Mouse (Mus musculus) layer of hippocampus, postnatal 10 days (tissue): ENCODE results near the gene Ttc30a2. TPM values are rescaled to one million over a fixed set of nuclear protein-coding genes. Genes with fewer than 3 reads are reported as not detected.

Experiments
- DNase-seq, 2 experiments: peaks; one replicate each; pipeline ENCODE4 v3.0.0; 2021; ENCODE audit warnings: low spot score in 2 of 2
- total RNA-seq, 2 experiments: library from RNA; stranded (reverse); gene quantifications; 2 replicates each; pipeline ENCODE4 v1.2.3; 2021

Gene Ttc30a2
- total RNA-seq, 2 experiments from 2014 or later = 0.27 to 0.45 TPM

GRCm38 (mm10) chr2:75929786-75930444 is 48.1 kb downstream of the Ttc30a2 start:
- no peak for DNase-seq

- no peak for DNase-seq
Measured at GRCm38 (mm10) chr2:75929141-75929540, 48.8 kb downstream of the Ttc30a2 start.

- DNase-seq = no peak
Measured at GRCm38 (mm10) chr2:75928011-75928410, 50.0 kb downstream of the Ttc30a2 start.

GRCm38 (mm10) chr2:75926061-75926460 is 51.9 kb downstream of the Ttc30a2 start:
- no peak for DNase-seq

Other genes with a start within 250 kb of the Ttc30a2 start
- 10 to 100 TPM; 58.4 to 58.7 TPM for gene Agps, start 146.0 kb downstream of the Ttc30a2 start, total RNA-seq
- 10 to 100 TPM; 12.3 to 12.8 TPM for gene Ttc30b, start 39.6 kb downstream of the Ttc30a2 start, total RNA-seq
- 1 to 10 TPM; 3.4 to 4.0 TPM for gene Ttc30a1, start 3.8 kb upstream of the Ttc30a2 start, total RNA-seq